Mouse (Mus musculus) splenic B cell, adult 2 months (primary cell): ENCODE measurements around the gene Smyd3.

ENCODE experiments used
- DNase-seq: peaks from one replicate; pipeline ENCODE4 v3.0.0-alpha.2; 2011; ENCODE audit warnings: low read depth, low spot score
- H3K27me3 ChIP-seq: 2 replicates; pipeline ENCODE4 v1.6.1; 2012; ENCODE audit warnings: mild to moderate bottlenecking, low read length, moderate library complexity, mixed read lengths; ENCODE audit not compliant: control insufficient read depth, poor library complexity, insufficient read depth, severe bottlenecking
- H3K36me3 ChIP-seq: 2 replicates; pipeline ENCODE4 v1.6.1; 2012; ENCODE audit warnings: mild to moderate bottlenecking, low read length, moderate library complexity, mixed read lengths; ENCODE audit not compliant: control insufficient read depth, poor library complexity, insufficient read depth, severe bottlenecking

The Smyd3 gene

DNA sequence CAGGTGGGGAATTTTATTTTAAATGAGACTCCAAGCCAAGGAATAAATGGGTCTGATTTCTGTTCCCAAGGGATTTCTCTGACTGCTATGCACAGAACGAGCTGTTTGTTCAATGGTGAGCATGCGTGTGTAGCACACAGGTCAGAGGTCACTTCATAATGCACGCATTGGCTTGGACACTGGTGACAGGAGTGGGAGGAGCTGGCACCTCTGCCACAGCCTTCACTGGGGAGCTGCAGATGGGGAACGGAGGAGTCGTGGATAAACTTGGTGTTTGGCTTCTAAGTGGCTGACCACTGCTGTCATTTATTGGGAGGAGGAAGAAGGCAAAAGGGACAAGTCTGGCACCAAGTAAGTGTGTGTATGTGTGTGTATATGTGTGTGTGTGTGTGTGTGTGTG is 421.5 kb downstream of the Smyd3 start:
- H3K36me3 ChIP-seq, result no peaks in the 10 kb centered on the region
- H3K27me3 ChIP-seq, result no peaks in the 10 kb centered on the region
- DNase-seq, result no peak

DNA sequence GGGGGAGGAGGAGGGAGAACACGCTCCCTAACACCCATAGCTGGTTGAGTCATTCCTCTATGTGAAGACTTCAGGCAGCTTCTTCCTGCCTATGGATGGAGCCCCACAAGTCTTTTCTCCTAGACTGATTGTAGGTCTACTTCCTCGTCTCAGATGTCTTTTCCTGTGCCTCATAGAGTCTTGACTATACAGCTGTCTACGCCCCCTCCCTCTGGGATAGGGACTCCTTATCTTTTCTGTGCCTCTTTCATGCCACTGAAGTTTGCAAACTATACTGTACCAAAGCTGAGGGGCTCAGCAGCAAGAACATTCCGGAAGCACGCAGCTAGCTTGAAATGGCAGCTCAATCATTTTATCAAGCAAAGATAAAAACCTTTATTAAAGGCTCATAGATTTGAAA is 428.7 kb downstream of the Smyd3 start:
- H3K36me3 ChIP-seq, result no peaks in the 10 kb centered on the region
- H3K27me3 ChIP-seq, result no peaks in the 10 kb centered on the region
- DNase-seq, result no peak

DNA sequence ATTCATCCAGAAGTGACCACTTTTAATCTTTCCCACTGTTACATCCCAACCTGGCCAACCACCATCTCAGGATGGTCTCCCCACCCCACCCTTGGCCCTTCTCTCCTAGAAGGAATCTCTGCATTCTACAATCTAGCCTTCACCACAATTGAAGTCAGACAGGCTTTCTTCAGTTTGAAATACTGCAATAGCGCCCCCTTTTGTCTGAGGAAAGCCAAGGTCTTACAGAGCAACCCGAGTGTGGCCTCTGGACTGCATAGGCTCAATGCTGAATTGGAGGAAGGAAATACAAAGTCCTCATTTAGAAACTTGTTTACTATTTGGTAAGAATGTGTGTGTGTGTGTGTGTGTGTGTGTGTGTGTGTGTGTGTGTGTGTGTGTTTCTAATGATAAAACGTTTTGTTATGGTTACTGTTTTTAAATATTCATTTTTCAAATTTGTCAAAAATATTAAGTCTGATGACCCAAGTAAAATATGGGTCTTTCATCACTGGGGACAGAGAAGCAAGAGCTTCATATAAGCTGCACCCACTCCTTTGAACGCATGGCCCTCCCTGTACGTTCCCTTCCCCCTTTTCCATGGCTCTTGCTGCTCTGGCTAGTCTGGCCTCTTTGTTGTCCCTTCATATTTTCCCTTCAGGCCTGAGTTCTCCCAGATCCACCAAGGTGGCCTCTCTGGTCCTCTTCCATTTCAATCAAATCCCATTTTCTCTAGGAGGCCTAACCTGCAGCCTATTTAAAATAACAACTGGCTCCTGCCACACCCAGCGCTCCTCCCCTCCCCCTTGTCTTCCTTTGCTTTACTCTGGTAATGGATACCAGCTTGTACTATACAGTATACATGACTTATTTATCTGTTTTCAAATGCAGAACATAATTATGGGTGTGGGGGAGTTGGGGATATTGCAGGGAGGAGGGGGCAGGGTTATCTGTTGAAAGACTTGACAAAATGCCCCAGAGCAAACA is 430.5 kb downstream of the Smyd3 start:
- DNase-seq, result no peak
- Histone ChIP-seq H3K27me3 (no peaks in the 10 kb centered on the region), H3K36me3 (no peaks in the 10 kb centered on the region)

DNA sequence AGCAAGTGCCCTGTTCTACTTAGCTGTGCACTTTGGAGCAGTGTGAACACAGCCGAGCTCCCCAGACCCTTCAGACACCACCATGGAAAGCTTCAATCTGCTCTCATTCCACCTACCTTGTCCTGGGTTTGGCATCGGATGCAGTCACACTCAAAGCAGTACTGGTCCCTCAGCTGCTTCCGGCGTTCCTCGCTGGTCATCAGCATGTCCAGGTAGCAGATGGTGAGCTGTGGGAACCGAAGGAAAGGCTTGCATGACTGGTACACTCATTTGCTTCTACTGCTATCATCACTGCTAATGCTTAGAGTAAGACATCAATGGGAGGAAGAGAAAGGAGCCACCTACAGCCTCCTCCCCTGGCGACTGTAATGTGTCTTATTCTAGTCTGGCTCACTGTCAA is 431.6 kb downstream of the Smyd3 start:
- no peaks in the 10 kb centered on the region for H3K36me3 ChIP-seq
- no peaks in the 10 kb centered on the region for H3K27me3 ChIP-seq
- DNase-seq, result no peak

DNA sequence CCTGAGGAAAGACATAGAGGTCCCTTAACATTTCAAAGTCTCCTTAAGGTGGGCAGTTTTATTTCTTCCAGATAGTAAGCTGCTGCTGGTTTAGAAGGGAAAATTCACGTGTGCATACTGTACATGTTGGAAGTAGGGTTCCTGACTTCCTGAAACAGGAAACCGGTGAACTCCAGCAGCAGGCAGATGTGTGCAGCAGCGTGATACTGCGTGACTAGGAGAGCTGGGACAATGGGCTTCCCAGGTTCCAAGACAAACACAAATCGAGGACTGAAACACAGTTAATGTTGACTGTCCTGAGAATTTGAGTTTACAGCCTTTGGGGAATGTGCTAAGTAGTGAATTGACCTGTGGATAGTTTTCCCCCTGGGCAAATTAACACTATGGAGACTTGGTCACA is 434.7 kb downstream of the Smyd3 start:
- H3K27me3 ChIP-seq, result no peaks in the 10 kb centered on the region
- no peaks in the 10 kb centered on the region for H3K36me3 ChIP-seq
- DNase-seq, result no peak

DNA sequence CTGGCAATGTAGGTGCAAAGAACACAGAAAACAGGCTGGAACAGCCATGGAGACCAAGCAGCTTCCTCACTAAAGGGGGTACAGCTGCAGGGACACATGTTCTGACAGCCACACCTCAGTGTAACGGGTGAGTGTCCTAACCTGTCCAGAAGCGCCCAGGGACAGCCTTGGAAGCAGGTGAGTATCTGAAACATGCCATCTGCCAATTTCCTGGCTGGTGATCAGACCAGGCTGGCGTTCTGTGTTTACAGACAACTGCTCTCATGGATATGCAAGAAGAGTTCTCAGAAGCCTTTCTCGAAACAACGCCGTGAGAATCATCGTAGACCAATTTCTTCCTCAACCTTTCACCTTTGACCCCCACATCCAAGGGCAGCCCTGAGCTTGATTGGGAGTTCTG is 444.0 kb downstream of the Smyd3 start:
- H3K36me3 ChIP-seq, result no peaks in the 10 kb centered on the region
- H3K27me3 ChIP-seq, result no peaks in the 10 kb centered on the region
- DNase-seq, result no peak

DNA sequence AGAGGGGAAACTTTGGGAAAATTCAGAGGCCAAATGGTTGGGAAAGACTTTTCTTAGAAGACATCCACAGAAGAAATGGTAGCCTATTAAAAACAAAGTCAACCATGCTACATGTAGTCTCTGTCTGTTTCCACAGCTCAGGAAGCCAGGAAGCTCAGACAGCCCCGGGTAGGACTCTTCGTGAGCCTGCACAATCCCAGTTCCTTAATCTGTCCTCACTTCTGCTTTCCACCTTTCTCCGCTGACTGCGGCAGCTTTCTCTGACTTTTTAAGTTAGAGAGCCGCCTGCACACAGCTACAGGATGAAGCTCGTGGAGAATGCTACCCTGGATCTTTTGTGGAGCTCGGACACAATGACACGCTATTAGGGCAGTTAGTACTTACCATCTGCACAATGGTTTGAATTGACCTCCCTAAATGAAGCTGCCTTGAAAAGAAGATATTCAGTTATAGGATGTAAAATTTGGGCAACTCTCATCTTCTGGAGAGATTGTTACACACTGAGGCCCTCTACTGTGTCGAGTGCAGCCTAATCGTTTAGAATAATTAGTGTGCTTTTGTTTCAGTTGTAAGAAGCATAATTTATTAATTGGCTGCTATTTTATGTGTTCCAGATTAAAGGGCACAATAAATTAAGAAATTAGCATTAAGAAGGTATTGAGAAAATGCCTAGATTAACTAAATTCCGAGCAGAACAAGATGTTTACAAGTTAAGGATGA is 444.7 kb downstream of the Smyd3 start:
- peak; percentile 13 for DNase-seq
- no peaks in the 10 kb centered on the region for H3K27me3 ChIP-seq
- no peaks in the 10 kb centered on the region for H3K36me3 ChIP-seq

DNA sequence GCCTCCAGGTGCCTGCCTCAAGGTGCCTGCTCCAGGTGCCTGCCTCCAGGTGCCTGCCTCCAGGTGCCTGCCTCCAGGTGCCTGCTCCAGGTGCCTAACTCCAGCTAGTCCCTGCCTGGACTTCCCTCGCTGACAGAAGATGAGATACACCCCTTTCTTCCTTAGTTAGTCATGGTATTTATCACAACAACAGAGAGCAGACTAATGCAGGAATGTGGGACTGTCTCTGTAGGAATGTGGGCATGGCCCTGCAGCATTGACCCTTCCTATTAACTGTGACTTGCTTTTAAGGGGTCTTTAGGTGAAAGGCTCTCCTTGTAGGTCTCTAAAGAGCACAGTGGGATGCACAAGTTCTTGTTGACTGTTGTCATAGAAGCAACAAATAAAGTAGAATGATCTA is 445.4 kb downstream of the Smyd3 start:
- no peak for DNase-seq

DNA sequence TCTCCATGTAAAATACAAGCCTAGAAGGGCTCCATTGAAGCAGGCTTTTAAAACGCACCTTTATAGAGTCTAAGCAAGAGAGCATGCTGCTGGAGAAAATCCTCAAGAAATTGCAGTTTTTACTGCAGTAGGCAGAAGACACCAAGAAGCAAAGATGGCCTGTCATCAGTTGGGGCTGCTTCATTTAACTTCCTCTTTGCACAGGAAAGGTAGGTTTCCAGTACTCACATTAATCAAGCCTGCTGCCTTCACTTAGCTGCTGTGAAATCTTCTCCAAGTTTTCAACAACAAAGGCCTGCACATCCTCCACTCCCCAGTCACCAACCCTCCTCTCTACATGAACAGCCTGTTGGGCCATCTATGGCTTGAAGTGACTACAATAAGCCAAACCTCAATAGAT is 448.9 kb downstream of the Smyd3 start:
- H3K27me3 ChIP-seq, result no peaks in the 10 kb centered on the region
- H3K36me3 ChIP-seq, result no peaks in the 10 kb centered on the region
- no peak for DNase-seq

More for the DNA sequence above, 445.4 kb downstream of the Smyd3 start:
- Histone ChIP-seq H3K36me3 (no peaks in the 10 kb centered on the region), H3K27me3 (no peaks in the 10 kb centered on the region)

DNA sequence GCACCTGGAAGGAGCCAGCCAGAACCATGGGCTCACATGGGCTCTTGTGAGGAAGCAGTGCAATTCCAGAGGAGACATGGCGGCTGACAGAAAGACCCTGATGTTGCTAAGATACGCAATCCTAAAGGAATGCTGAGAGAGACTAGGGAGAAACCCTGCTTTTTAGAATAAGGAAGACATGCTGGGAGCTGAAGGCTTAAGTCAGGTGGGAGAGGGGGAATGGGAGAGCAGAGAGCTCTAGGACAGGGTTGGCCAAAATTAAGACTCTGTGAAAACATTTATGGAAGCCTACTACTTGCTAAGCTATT is 452.6 kb downstream of the Smyd3 start:
- Histone ChIP-seq H3K27me3 (no peaks in the 10 kb centered on the region), H3K36me3 (no peaks in the 10 kb centered on the region)
- no peak for DNase-seq

DNA sequence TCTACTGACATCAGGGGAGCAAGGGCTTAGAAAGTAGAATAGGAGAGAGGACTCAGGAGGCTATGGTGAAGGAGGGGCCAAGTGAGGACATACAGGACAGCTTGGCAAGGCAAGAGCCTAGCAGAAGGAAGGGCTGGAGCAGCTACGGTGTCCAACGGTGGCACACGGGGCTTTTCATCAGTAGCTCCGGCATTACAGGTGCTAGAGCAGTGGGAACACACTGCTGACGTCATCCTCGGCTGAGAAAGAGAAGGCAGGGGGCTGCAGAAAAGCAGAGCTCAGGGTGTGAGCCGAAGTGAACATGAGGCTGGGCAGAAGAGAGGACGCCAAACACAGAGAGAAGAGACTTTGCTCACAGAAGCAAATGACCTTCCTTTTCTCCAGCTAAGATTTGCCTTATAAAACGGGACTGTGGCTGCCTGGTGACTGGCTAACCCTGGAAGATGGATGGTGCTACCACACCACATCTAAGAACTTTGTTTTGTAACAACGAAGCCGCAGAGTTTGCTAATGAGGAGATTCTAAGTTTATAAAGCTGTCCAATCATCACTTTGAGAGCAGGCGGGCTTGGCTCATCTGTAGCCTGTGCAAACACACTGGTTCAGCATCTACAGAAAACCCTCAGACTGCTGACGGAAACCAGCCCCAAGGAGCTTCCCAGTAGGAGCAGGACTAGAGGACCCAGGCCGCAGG is 453.1 kb downstream of the Smyd3 start:
- DNase-seq, result no peak
- no peaks in the 10 kb centered on the region for H3K36me3 ChIP-seq
- no peaks in the 10 kb centered on the region for H3K27me3 ChIP-seq

DNA sequence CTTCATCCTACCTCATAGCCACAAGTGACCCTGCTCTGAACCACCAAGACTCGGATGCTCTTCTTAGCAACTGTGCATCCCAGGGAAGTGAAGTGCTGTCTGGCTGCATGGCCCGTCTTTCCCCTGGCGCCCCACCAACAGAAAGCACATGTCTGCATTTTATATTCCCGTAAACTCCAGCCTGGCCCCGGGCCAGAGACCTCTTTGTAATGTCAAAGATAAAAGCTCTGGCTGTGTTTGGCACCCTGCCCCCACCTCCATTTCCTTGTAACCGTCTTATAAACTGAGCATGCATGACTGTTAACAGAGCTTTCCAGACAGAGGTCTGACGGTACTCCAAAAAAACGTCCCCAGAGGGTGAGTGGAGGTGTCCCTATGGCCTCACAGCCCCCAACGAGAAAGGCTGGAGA is 456.1 kb downstream of the Smyd3 start:
- no peaks in the 10 kb centered on the region for H3K27me3 ChIP-seq
- no peaks in the 10 kb centered on the region for H3K36me3 ChIP-seq
- DNase-seq, result no peak

DNA sequence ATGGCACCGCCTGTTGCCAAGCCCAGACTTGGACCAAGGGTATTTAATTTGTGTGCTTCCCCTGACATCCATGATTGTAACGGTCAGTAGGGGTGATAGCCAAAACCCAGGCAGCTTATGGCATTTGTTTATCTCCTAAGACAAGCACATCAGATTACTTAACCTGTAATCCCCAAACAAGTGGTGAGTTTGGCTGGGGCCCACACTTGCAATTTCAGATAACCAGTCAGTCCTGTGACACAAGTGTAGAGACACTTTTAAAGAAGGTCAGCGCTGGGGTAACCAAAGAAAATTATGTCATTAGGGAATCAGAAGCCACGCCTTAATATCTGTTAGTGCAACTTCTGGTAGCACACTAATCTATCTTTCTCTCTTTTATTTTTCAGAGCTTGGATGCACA is 456.8 kb downstream of the Smyd3 start:
- H3K36me3 ChIP-seq, result no peaks in the 10 kb centered on the region
- H3K27me3 ChIP-seq, result no peaks in the 10 kb centered on the region
- no peak for DNase-seq

DNA sequence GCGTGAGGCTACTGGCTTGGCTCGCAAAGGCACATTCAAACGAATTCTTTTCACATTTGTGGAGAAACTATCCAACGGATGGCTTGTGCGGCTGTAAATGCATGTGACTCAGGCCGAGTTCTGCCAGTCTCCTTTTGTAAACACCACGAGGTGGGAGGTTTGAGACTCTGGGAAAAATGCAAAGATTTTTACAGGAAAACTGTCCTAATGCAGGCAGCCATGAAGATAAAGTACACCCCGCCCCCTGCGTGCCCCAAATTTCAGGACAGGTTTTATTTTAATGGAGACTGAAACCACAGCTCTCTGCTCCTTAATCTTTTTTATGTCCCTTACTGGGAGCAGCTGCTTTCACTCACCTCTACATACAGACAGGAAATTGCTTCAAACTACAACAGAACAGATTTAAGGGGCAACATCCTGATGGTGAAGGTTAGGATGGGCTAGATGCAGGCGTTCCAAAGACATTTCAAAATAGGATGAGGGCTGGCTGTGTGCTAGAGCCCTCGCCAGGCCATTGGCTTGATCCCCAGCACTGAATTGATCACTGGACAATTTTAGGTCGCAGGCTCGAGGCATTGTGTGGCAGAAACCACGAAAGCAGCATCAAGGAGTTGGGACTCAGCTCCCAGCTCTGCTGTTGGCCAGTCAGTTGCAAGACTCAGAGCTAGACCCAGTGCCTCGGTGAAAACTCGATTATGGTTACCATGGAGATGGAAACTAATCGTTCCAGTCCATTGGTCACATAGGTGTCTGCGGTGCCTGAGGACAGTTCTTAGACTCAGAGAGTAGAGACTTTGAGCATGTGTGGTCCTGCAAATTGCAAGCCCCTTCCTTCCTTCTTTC is 457.5 kb downstream of the Smyd3 start:
- no peak for DNase-seq
- no peaks in the 10 kb centered on the region for H3K36me3 ChIP-seq
- H3K27me3 ChIP-seq, result no peaks in the 10 kb centered on the region
